Mouse (Mus musculus): ENCODE results near the gene Crybg3.

DNA sequence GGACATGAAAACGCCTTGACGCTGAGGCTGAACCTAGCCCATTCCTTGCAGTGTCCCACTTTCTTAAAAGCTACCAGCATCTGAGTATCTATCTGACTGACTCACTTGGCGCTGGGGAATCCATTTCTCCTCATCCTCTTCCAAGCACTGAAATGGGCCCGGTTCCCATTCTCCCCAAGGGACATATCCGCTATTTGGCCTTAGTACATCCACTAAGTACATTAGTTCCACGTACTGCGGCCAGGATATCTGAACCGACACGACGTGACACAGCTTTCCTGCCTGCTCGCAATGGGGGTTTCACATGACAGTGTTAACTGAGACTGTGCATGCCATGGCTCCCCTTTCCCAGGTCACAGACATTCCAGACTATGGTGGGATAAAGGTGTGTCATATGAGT, 66.4 kb downstream of the Crybg3 start:
- TF ChIP-seq CTCF (IDR thresholded peaks at IDR 0.05; ENCODE audit: low read depth, low read length) (no peak), GATA1 (IDR thresholded peaks at IDR 0.05; ENCODE audit: borderline replicate concordance, low read length) (no peak), GATA2 (IDR thresholded peaks at IDR 0.05; ENCODE audit: borderline replicate concordance, low read depth, low read length) (no peak), TAL1 (conservative IDR thresholded peaks at IDR 0.05; ENCODE audit: low read depth, low read length) (no peak)

All from G1E (cell line).